Mouse (Mus musculus): ENCODE measurements around the gene Adora2b.

DNA sequence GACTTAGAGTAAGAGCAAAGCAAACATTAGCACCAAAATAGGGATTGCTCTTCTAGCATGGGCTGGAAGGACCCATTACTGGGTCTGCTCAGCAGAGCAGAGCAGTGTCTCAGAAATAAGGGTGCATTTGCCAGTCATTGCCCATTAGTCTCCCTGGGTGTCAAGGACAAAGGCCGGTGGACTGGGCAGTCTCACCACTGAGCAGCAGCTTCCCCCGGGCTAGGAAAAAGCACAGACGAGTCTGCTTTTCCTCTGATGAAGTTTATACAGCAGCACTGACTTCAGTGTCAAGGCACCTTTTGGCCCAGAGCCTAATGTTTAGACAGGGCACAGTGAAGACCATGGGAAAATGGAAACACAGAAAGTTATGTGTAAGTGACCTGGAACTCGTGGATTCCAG, 38.9 kb upstream of the Adora2b start:
- no peak for TF ChIP-seq CTCF (IDR thresholded peaks at IDR 0.05; ENCODE audit: insufficient read depth, low read depth, low read length)
- no peak for TF ChIP-seq POLR2A (IDR thresholded peaks at IDR 0.05; ENCODE audit: insufficient read depth, low read depth, low read length)

All from olfactory bulb, adult 2 months (tissue).